Mouse (Mus musculus) hindbrain, embryonic 13.5 days (tissue): Measurements from ENCODE around the gene Mup18. TPM values are rescaled to one million over a fixed set of nuclear protein-coding genes. Genes with fewer than 3 reads are reported as not detected.
"Not testable (repeated sequence)": the region's sequence is repeated elsewhere in the genome, so short reads cannot be mapped to it uniquely, and the experiment has no call there.

Experiments used
- ATAC-seq: fragments of 200-750 bp; cut with Nextera tagmentation; 2 replicates; pipeline ENCODE4 v1.8.0; 2017; ENCODE audit warnings: moderate TSS enrichment; ENCODE audit not compliant: low FRiP score
- H3K27ac ChIP-seq: fragments of 300-500 bp; sonication (generic); 2 replicates; pipeline ENCODE4 v1.5.1; 2015; ENCODE audit warnings: inconsistent platforms, mild to moderate bottlenecking, moderate library complexity
- H3K27me3 ChIP-seq: fragments of 300-500 bp; sonication (generic); 2 replicates; pipeline ENCODE4 v1.6.1; 2015; ENCODE audit warnings: mild to moderate bottlenecking, inconsistent platforms
- H3K36me3 ChIP-seq: fragments of 300-500 bp; sonication (generic); 2 replicates; pipeline ENCODE4 v1.6.1; 2015; ENCODE audit warnings: mild to moderate bottlenecking, inconsistent platforms
- H3K4me1 ChIP-seq: fragments of 300-500 bp; sonication (generic); replicated peaks from 2 replicates; pipeline ENCODE4 v1.6.1; 2015; ENCODE audit warnings: inconsistent platforms
- H3K4me2 ChIP-seq: fragments of 300-500 bp; sonication (generic); 2 replicates; pipeline ENCODE4 v1.6.1; 2015; ENCODE audit warnings: inconsistent platforms, mild to moderate bottlenecking, moderate library complexity
- H3K4me3 ChIP-seq: fragments of 300-500 bp; sonication (generic); 2 replicates; pipeline ENCODE4 v1.5.1; 2015; ENCODE audit warnings: mild to moderate bottlenecking, inconsistent platforms
- H3K9ac ChIP-seq: fragments of 300-500 bp; sonication (generic); 2 replicates; pipeline ENCODE4 v1.6.1; 2015; ENCODE audit warnings: mild to moderate bottlenecking, inconsistent platforms
- H3K9me3 ChIP-seq: fragments of 300-500 bp; sonication (generic); 2 replicates; pipeline ENCODE4 v1.6.1; 2016; ENCODE audit warnings: inconsistent platforms
- WGBS: fragments of 180-500 bp; shearing (Covaris S2); methylation state at CpG from one replicate; pipeline ENCODE4 v1.1.7; 2015; 5-methylcytosine and 5-hydroxymethylcytosine counted together
- polyA plus RNA-seq: library from polyadenylated mRNA; unstranded; fragments of >200 nt; fragmentation: Nextera tagmentation; extraction: Ambion mirVana; gene quantifications from 2 replicates; pipeline ENCODE4 v1.2.1, GENCODE M21; 2015

The Mup18 gene
- not detected in 2 replicates for polyA plus RNA-seq

DNA sequence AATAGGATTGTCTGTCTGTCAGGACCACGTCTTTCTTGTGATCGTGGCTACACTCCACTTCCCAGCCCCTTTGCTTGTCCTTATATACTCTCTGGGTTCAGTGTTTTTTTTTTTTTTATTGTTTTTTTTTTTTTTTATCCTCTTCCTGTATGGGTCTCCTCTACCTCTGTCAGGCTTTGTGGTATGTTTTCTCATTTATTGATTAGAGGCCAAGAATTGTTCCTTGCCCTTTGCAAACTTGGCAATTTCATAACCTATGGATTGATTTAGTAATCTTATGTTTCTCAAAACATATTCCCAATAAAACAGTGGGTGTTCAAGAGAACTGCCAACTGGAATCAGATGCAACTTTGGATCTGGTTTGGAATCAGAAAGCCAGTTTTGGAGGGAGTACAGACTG, at the start of gene Mup18:
Gene Mup18, minus strand, starts transcription at position 101 of the 400 bp plus-strand sequence.
- H3K4me2 ChIP-seq, H3K9ac ChIP-seq, ATAC-seq, H3K9me3 ChIP-seq, H3K27me3 ChIP-seq, H3K4me1 ChIP-seq, H3K4me3 ChIP-seq, H3K36me3 ChIP-seq, H3K27ac ChIP-seq: not testable (repeated sequence)
- WGBS = 93% methylated on average over 2 of the region's 2 CpGs

DNA sequence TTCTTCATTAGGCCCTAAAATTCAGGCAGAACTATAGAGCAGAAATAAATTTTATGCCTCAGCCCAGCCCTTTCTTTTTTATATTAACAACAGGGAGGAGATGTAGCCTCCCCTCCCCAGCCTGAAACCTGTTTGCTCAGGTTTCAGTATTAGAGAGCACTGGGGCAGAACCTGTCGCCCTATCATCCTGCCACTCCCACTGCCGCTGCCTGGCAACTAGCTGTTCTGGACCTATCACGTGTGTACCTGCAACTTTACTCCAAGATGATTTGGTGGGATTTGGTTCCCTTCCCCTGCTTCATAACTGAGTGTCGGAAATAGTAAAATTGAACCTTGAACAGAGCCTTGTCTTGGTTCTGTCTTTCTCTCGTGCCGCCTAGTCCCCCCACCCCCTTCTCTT, 40.4 kb upstream of the Mup18 start:
- not testable (repeated sequence) for H3K4me1 ChIP-seq, H3K4me2 ChIP-seq, H3K27ac ChIP-seq, H3K27me3 ChIP-seq, H3K36me3 ChIP-seq, H3K4me3 ChIP-seq, H3K9ac ChIP-seq, ATAC-seq, H3K9me3 ChIP-seq
- WGBS = 92% methylated on average over 6 of the region's 6 CpGs

Other genes with a start within 250 kb of the Mup18 start
- gene Mup15, start 234.4 kb downstream of the Mup18 start, polyA plus RNA-seq = not detected in 2 replicates
- gene Mup16, start 154.6 kb downstream of the Mup18 start, polyA plus RNA-seq = not detected in 2 replicates
- gene Mup17, start 78.3 kb downstream of the Mup18 start, polyA plus RNA-seq = not detected in 2 replicates
- not detected in 2 replicates for gene Mup19, start 108.1 kb upstream of the Mup18 start, polyA plus RNA-seq
- gene Mup5, start 161.1 kb upstream of the Mup18 start, polyA plus RNA-seq = not detected in 2 replicates